Mouse (Mus musculus) cerebellum, postnatal 25 days (tissue): ENCODE data around the gene Zfand2a.

Experiments
- DNase-seq, 2 experiments: peaks; one replicate each; pipeline ENCODE4 v3.0.0; 2021; ENCODE audit warnings: mixed read lengths in 2 of 2

Gene Zfand2a

DNA sequence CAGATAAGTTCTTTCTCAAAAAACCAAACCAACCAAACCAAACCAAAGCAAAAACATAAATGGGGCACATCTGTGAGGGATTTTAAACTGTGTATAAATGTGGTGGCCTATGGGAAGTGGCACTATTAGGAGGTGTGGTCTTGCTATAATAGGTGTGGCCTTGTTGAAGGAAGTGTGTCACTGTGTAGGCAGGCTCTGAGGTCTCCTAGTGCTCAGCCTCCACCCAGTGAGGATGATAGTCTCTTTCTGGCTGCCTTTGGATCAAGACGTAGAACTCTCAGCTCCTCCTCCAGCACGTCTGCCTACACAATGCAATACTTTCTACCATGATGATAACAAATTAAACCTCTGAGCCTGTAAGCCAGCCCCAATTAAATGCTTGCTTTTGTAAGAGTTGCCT, 18.0 kb downstream of the Zfand2a start:
- no peak for DNase-seq

DNA sequence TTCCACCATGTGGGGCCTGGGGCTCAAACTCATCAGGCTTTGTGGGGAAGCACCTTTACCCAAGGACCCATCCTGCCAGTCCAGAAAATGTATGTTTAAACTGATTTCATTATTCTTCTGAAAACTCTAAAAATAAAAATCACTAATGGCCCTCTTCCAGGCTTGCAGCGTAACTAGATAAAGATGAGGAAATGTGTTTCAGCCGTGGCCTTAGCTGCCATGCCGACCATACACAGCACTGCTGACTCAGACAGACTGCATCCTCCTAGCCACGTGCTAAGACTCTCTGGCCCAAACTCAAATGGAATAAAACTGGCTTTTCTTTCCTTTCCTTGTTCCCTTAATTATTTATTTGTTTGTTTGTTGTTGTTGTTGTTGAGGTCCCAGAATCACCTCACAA, 19.5 kb downstream of the Zfand2a start:
- no peak for DNase-seq

- DNase-seq, result peak; percentile 99 to 100
Observed at GRCm38 (mm10) chr5:139460384-139461067, 23.8 kb downstream of the Zfand2a start, which contains the start of gene 3110082I17Rik. Gene 3110082I17Rik (minus strand): TSS chr5:139460527.

DNA sequence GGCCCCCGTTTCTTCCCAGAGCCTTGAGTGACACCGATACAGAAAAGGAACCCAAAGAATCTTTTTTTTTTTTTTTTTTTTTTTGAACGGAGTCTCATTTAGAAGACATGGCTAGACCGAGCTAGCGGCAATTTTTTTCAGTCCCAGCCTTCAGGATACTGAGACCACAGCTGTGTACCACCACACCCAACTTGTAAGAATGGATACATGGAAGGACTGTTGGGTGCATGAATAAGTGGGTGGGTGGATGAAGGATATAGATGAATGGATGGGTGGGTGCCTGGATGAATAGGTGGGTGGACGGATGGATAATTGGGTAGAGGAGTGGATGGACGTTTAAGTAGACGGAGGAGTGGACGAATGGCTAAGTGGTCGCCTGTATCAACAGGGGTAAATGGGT, 24.4 kb downstream of the Zfand2a start:
- no peak for DNase-seq

DNA sequence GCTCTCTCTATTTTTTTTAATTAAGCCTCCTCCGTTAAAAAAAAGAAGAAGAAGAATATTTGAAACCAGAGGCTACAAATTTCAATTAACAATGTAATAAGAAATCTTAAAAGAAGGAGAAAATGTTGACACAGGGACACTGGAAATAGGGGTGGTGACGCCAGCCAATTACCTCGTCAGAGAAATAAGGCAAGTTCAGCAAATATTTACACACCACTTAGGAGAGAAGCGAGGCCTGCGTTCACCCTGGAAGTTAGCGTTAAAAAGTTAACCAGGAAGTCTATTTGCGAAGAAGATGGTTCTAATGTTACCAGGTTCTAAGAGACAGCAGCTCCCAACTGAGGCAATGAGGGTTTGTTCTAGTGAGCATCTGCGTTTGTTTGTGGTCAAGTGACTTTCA, 27.1 kb downstream of the Zfand2a start:
- no peak for DNase-seq

- no peak for DNase-seq
Observed at GRCm38 (mm10) chr5:139455166-139455565, 29.2 kb downstream of the Zfand2a start.

GRCm38 (mm10) chr5:139453031-139453430, 31.3 kb downstream of the Zfand2a start:
- DNase-seq, result no peak

DNA sequence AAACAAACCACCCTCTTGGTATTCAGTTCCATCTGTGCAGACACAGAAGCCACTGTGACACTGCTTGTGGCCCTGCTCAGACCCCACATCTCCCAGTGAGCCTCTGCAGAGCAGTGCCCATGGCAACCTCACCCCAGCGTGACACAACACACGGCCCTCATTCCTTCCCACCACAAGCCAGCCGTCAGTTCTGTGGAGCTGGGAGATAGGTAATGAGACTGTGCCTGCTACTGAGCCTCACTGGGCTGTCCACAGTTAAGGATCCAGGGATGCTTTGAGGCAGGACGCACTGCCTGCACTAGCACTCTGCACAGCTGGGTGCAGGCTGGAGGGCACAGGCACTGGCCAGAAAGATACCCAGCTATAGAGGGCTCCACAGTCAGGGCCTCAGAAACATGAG, 34.4 kb downstream of the Zfand2a start:
- no peak for DNase-seq

DNA sequence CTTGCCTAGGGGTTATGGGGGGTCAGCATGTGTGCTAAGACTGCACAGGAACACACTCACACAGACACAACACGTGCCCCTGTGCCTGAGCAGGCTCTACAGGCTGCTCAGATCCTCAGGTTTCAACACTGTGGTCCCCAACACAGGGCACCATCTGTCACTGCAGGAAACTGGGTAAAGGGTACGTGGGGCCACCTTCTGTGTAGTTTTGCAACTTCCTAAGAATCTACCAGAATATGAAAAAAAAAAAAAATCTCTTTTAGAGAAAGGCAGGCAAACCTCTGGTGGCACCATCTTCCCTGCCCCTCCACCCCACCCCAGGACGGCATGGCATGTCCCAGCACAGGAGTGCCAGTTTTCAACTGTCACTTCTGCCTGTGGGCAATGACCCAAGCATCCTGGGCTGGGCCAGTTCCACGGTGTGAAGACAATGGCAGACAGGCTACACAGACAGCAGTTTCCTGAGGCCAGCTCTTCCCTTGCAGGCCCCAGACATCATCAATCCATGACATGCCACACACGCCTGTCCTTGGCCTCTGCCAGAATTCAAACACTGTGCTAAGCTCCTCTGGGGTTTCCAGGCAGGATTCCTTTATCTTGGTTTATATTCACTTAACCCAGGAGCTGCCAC, 35.1 kb downstream of the Zfand2a start:
- DNase-seq, result peak; percentile 69 to 71

GRCm38 (mm10) chr5:139448025-139448424, 36.3 kb downstream of the Zfand2a start:
- peak; percentile 42 to 49 for DNase-seq

- DNase-seq, result no peak
Observed at GRCm38 (mm10) chr5:139445258-139445657, 39.1 kb downstream of the Zfand2a start.

GRCm38 (mm10) chr5:139442962-139443361, 41.4 kb downstream of the Zfand2a start:
- DNase-seq, result no peak

DNA sequence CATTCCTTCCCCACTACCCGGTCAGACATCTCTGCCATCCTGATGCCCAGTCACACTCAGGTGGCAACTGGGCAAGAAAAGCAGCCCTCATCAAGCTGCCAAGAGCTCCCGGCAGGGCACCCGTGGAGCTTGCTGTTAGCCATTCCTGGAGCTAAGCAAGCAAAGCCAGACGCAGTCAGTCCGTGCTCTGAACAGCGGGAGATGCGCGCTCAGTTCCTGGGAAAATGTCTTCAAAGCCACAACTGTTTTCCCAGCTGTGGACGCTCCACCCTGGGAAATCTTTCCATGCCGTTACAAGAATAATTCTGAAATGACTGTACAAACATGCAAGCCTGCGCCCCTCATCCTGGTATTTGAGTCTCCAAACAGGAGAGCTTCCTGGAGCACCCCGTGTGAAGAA, 41.9 kb downstream of the Zfand2a start:
- peak; percentile 54 for DNase-seq

DNA sequence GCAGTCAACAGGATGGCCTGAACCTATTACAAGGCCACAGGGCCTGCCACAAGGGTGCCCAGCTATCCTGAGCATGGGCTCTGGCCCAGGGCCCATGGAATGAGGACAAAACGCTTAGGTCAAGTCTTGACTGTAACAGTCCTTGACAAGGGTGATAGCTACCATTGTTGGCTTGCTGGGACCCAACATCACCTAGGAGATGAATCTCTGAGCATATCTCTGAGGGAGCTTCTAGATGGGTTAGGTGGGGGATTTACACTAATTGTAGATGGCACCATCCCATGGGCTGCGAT, 42.7 kb downstream of the Zfand2a start:
- DNase-seq, result no peak

- peak; percentile 70 to 74 for DNase-seq
Observed at GRCm38 (mm10) chr5:139440926-139441725, 43.2 kb downstream of the Zfand2a start.

- peak; percentile 58 to 66 for DNase-seq
Observed at GRCm38 (mm10) chr5:139440451-139440850, 43.9 kb downstream of the Zfand2a start.

DNA sequence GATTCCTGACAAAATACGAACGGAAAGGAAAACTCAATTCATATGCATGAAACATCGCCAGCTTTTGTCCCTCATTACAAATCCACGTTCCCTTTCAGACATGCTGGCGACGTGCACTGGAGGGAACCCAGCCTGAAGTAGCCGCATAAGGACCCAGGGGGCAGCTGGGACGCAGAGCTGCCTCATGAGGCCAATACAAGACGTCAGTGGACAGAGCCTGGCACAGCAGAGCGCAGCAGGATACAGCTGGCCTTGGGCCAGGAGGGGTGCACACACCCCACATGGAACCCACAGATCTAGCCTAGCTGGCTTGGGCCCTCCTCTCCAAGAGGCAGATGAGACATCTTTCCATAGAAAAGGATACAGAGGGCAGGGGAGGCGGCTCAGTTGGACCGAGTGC, 45.9 kb downstream of the Zfand2a start:
- DNase-seq, result no peak

- DNase-seq, result no peak
Observed at GRCm38 (mm10) chr5:139437769-139438168, 46.6 kb downstream of the Zfand2a start.

DNA sequence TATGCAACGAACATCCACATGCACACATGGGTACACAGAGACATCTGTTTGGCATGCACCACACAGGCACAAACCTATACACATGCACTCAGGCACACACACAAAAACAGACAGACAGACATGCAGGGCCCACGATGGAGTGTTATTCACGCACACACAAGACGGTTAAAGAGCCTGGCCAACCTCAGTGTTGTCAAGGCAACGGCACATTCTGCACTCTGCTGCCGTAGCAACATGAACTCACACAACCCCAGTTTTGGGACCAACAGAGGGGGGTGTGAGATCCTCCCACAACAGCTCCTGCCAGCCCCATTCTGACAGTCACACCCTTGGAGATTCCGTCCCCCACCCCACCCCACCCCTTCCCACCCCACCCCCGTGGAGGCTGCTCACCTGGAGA, 49.4 kb downstream of the Zfand2a start:
- no peak for DNase-seq

DNA sequence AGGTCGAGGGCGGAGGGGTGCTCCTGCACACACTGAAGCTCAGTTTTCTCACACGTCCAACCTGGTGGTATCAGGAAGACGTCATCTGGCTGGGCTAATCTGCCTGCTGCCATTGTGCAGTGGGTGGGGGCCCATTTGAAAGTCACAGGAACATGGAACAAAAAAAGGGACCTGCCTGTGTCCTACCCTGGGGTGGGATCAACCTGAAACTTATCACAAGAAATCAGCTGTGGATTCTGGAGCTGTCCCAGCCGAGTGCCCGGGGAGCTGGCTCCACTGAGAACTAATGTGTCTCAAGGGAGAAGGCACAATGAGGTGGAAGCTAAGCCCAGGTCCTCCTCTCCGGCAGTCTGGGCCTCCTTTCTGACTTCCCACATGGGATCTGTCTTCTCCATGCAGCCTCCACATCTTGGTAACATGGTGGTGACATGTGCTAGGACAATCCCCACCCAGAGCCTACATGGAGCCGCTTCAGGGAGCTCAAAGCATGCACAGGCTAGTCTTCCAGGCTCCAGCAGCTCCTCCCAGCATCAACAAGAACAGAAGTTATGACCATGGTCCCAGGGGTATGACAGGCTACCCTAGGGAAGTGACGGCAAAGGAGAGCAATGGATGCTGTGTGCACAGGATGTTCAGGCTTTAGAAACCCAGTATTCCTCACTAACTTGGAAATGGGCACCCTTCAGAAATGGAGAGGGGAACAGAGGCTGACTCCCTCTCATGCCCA, 50.3 kb downstream of the Zfand2a start:
- DNase-seq, result no peak

DNA sequence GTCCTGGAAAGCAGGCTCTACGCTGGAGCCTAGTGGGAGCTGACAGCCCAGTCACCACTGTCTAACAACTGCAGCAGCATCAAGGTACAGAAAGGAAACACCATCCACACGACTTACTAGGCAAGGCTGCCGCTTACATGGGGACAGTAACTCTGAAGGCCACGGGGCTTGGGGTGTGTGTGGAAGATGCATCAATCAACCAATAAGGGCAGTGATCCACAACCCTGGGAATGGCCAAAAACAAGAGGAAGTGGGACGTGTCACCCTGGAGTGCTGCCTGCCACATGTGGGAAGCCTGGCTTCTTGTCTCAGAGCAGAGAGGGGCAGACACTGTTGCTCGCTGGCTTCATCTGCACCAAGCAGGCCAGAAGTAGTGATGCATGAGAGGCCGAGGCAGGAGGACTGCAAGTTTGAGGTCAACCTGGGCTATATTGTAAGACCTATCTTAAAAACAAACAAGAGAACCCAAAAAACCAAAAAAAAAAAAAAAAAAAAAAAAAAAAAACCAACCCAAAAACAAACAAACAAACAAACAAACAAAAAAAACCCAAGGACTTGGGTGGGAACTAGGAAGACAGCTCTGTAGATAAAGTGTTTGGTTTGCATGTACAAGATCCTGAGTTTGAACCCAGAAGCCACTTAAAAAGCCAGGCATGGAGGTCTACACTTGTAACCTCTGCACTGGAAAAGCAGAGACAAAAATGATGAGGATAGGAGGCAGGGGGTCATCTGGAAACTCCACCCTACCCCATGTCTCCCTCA, 51.4 kb downstream of the Zfand2a start:
- DNase-seq, result no peak

GRCm38 (mm10) chr5:139432333-139432732, 52.0 kb downstream of the Zfand2a start:
- DNase-seq, result no peak
